Comparison of ENCODE assay signal across 1 mouse cellular context in the genomic region with DNA sequence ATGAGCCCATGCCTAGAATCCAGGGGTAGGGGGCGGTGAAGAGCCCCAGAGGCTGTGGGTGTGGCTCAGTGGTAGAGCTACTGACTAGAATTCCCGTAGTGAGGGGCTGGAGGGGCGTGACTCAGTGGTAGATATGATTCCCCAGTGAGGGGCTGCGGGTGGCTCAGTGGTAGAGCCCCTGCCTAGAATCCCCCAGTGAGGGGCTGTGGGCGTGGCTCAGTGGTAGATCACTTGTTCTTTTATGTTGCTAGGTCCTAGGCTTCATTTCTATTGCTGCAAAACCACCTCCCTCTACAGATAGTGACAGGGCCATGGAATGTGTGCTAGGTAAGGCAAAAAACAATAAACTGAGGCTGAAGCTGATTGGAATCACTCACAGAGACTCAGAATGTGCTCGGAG.
A peak's percentile ranks its signal among the peaks of the same experiment; 100 is the strongest.
TF ChIP-seq lines count a peak whose summit lies in the region.

No protein-coding gene starts in this region.

TF ChIP-seq in MEL, 35 proteins besides CTCF, POLR2A, EP300 and RAD21 (continued from another document):
- TF ChIP-seq MYC (IDR thresholded peaks at IDR 0.05; ENCODE audit: low read depth, low read length) (0 out of 2 replicates have a peak, but pooled peaks have one; percentile 32), POLR2AphosphoS5 (IDR thresholded peaks at IDR 0.05; ENCODE audit: borderline replicate concordance, low read depth, low read length) (no peak)
